11 mouse cellular contexts compared by ENCODE assay signal in the genomic region with DNA sequence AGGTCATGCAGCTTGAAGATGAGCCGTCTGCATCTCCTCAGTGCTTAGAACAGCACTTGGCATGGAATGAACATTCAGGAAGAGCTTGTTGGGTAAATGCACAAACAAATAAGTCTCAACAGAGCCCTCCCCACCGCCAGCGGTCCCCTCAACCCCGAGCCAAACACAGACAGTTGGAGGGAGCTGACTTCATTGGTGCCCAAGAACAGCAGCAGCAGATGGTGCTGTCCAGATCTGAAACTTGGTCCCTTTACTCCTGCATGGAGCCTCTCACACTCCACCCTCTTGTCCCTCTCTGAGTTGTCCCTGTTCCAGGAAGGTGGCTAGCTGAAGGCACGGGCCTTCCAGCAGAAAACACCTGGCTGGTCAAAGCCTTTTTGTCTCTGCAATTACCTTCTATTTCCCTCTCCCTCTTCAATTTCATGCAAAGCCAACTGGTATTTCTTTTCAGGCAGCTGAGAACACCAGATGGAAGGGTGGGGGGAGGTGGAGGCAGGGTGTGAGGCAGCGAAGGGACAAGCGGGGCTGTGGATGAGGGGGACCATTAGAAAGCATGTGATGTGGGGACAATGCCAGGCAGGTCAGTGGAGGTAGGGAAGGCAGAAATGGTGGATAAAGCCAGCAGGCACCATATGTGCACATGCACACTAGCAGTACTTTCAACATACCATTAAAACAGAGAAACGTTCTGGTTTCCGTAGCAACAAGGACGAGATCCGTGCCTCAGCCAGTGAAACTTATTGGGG.
DNase-seq lines count a peak whose midpoint lies in the region; ATAC-seq and TF ChIP-seq lines count a peak whose summit lies in the region.
"Had no signal": no experiment of that assay in that cellular context is flagged by ENCODE, and none has a peak within 500 bp of the region (broad histone marks: within the 10 kb centered on the region; RNA-seq: fewer than 3 reads in every experiment).

No protein-coding gene starts in this region.

- no peak for TF ChIP-seq POLR2A in cortical plate, adult 2 months (IDR thresholded peaks at IDR 0.05; ENCODE audit: extremely low read depth, insufficient read depth, low read length)

- WGBS in neural tube, embryonic 12.5 days: 60% methylated on average over 11 of the region's 11 CpGs

- no peak overlapping the region for H3K4me3 ChIP-seq in cortical plate, adult 2 months (ENCODE audit: insufficient read depth, low read length)
- H3K4me3 ChIP-seq in neural tube, embryonic 12.5 days: no peak overlapping the region
- H3K4me3 ChIP-seq: heart, embryonic 15.5 days; limb, embryonic 12.5 days had no signal

- peak; percentile 52; the same call in 1 of the 2 replicates for ATAC-seq in neural tube, embryonic 12.5 days (ENCODE audit: low FRiP score, low read depth)
- no peak for ATAC-seq in granulocyte monocyte progenitor cell, adult 5-6 weeks (replicated peaks; ENCODE audit: poor library complexity, severe bottlenecking)

- peaks cover 6% of the 10 kb centered on the region; the same call in 1 of the 2 replicates for H3K9me3 ChIP-seq in neural tube, embryonic 12.5 days
- H3K9me3 ChIP-seq: heart, embryonic 15.5 days had no signal

- H3K36me3 ChIP-seq in neural tube, embryonic 12.5 days: no peaks in the 10 kb centered on the region
- H3K36me3 ChIP-seq: heart, embryonic 15.5 days; limb, embryonic 12.5 days had no signal

- peak; percentile 41 to 54 for DNase-seq in frontal cortex, postnatal 10 days (ENCODE audit: low spot score in 2 of 2)
- peak; percentile 81 to 82 for DNase-seq in layer of hippocampus, postnatal 36 days
- no peak for DNase-seq in adipocyte (ENCODE audit: low spot score)
- DNase-seq in lung, postnatal 25 days (ENCODE audit: low spot score): no peak
- DNase-seq in heart, adult 9 months (ENCODE audit: low spot score in 2 of 2): no peak
- DNase-seq: cerebellum, adult 9-11 months had no signal

- peaks cover 4% of the 10 kb centered on the region for H3K4me1 ChIP-seq in cortical plate, adult 2 months (ENCODE audit: control insufficient read depth, insufficient read depth, low read length)
- H3K4me1 ChIP-seq in neural tube, embryonic 12.5 days: peaks cover 11% of the 10 kb centered on the region; the same call in 1 of the 2 replicates

- H3K9ac ChIP-seq in neural tube, embryonic 12.5 days: no peak overlapping the region
- H3K9ac ChIP-seq: heart, embryonic 15.5 days; limb, embryonic 12.5 days had no signal

- TF ChIP-seq CTCF in cortical plate, adult 2 months (IDR thresholded peaks at IDR 0.05; ENCODE audit: extremely low read depth, insufficient read depth, low read length): no peak

- peak overlapping the region; percentile 43; the same call in 1 of the 2 replicates for H3K27ac ChIP-seq in cortical plate, adult 2 months (ENCODE audit: insufficient read depth, low read length)
- no peak overlapping the region for H3K27ac ChIP-seq in neural tube, embryonic 12.5 days
- H3K27ac ChIP-seq: heart, embryonic 15.5 days; limb, embryonic 12.5 days had no signal

- H3K4me2 ChIP-seq in neural tube, embryonic 12.5 days (replicated peaks): no peak overlapping the region
- H3K4me2 ChIP-seq: heart, embryonic 15.5 days; limb, embryonic 12.5 days had no signal

- H3K27me3 ChIP-seq in neural tube, embryonic 12.5 days (replicated peaks): no peaks in the 10 kb centered on the region
- H3K27me3 ChIP-seq: heart, embryonic 15.5 days had no signal

Comparison
In these comparisons a context has a peak if more than half of its experiments do, and no peak if none do; other contexts are left out.
1. DNase-seq: peak in frontal cortex, postnatal 10 days (2 of 2) and layer of hippocampus, postnatal 36 days (2 of 2); none in adipocyte (single experiment), lung, postnatal 25 days (single experiment) and heart, adult 9 months (0 of 2).